Mouse (Mus musculus) c-Kit-positive CD71-negative TER-119-negative erythroid progenitor cells, embryonic 14.5 days (primary cell): ENCODE measurements around the gene Epb41l4b.

ENCODE experiments used
- DNase-seq: peaks from one replicate; pipeline ENCODE4 v3.0.0-alpha.2; 2013; ENCODE audit warnings: low read depth

The Epb41l4b gene

GRCm38 (mm10) chr4:56942567-56942966 is 200.7 kb downstream of the Epb41l4b start:
- DNase-seq, result no peak
